Mouse (Mus musculus): ENCODE measurements around the gene Wfdc10.

Gene Wfdc10

GRCm38 (mm10) chr2:164655858-164656257 is at the start of gene Wfdc10:
Gene Wfdc10 (plus strand): TSS chr2:164656046.
- DNase-seq = peak; percentile 51

DNA sequence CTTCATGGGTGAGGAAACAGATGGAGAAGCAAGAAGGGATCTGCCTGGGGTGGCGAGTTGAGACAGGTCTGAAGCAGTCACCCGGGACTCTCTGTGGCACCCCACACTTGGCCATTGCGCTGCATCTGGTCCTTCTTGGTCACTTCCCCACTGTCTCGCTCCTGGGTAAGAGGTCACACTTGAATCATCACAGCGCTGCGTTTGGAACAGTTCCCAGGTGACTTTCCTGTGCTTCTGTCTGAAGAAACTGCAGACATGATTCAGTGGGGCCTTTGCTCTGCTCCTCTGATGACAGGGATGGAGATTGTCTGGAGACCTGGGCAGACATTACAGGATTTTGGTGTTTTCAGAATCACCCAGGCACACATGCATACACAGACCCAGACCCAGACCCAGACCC is 47.1 kb upstream of the Wfdc10 start:
- DNase-seq = no peak

GRCm38 (mm10) chr2:164613471-164613870 is 42.4 kb upstream of the Wfdc10 start, which contains the start of the genes Wfdc6b and Wfdc8:
Gene Wfdc6b (plus strand): TSS chr2:164613522.
Gene Wfdc8 (minus strand): TSS chr2:164613626.
- DNase-seq = peak; percentile 38

DNA sequence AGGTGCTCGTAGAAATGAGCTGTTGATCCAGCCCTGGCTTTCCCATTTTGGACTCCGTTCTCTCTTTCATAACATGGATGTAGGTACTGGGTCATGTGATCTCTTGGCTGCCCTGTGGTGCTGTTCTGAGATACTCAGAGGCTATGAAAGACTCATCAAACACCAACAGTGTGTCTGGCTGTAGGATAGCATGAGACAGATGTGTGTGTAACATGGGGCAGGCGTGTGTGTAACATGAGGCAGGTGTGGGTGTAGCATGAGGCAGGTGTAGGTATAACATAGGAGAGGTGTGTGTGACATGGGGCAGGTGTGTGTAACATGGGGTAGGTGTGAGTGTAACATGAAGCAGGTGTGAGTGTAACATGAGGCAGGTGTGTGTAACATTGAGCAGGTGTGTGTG is 40.5 kb upstream of the Wfdc10 start:
- DNase-seq = no peak

DNA sequence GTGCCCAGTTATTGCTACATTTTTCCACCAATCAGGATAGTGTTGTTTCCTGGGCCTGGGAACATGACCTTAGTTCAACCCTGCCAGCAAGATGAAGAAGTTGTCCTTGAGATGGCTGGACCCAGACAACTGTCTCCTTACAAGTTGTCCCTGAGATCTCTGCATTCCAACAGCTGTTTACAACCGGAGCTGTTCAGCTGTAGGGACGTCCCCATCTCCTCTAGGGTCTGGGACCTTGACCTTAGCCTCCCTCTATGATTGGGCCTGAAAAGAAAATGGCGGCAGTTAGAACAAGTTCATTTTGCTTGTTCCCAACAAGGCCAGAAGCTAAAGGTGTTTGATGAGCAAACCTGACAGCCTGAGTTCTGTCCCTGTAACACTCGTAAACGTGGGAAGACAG is 36.8 kb upstream of the Wfdc10 start:
- no peak for DNase-seq

- DNase-seq = no peak
Observed at GRCm38 (mm10) chr2:164621775-164622174, 34.1 kb upstream of the Wfdc10 start.

DNA sequence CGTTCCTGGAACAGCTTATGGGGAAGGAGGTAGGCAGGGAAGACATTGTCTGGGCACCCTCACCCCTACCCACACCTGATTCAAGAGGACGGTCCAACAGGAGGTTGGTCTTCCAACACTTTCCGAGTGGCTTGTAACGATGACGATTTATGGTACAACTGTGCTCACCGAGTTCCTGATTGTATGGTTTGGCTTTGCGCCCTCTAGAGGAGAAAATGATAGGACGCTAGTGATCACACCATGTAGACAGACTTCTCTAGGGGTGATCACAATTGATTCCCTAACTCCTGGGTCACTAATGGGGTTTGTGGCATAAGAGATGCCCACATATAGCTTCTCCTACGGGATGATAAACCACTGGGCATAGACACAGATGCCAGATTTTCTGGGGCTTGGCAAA is 20.6 kb upstream of the Wfdc10 start:
- no peak for DNase-seq

DNA sequence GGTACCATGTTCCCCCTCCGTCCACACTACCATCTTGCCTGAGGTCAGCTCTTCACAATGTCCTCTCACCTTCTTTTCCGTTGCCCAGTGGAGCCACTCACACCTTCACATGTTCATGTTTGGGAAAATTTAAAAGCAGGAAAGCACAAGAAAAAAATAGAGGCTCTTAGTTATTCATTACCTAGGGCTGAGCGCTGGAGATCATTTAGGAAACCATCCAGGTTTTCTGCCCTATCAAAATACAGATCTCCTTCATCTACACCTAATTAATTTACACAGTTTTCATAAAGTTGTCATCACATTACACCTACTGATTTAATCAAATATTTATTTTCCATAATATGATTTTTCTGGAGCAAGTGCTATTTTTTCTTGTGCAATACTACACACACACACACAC is 17.1 kb upstream of the Wfdc10 start, which contains the start of gene Wfdc16:
Gene Wfdc16 (minus strand): TSS at position 101 of the 400 bp plus-strand sequence.
- DNase-seq = no peak

DNA sequence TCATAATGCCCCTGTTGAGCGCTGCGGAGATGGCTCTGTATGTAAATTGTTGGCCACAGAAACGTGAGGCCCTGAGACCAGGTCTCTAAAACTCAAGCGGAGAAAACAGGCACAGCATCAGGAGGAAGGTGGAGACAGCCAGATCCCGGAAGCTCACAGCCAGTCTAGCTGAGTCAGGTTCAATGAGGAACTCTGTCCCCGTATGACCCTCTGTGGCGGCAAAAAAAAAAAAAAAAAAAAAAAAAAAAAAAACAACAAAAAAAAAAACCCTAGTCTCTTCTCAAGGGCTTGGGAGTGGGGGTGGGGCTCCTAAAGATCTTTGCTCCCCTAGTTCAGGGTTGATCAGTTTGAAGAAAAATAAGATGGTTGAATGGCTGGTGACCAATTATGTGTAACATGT is 14.7 kb upstream of the Wfdc10 start:
- DNase-seq = no peak

DNA sequence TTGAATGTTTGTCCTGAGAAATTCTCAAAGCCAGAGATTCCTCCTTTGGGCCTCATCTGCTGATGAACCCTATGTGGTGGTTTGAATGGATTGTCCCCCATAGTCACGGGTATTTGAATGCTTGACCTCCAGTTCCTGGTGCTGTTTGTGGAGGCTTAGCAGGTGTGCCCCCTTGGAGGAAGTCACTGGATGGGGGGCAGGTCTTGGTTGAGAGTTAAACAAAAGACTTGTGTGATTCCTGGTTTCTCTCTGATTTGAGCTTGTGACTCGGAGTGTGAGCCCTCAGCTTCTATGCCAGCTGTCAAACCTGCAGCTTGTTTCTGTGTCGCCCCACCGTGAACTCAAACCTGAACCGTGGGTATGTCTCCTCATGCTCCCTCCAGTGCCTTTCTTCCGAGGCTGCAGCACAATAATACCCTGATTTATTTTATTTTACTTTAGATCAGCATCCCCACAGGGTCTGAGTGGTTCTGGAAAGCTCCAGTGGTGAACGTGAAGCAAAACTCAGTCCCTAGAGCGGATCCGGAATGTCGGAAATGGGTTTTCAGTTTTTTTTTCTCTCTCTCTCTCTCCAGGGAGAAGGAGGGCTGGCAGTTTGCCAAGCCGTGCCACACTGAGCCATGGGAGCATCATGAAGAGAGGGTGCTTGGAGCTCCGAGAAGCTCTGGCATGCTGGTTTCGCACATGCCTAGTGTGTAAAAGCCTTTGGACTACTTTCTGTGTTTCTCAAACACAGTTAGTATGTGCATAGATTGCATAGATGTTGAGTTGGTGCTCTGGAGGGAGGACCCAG is 13.8 kb upstream of the Wfdc10 start:
- peak; percentile 55 for DNase-seq

DNA sequence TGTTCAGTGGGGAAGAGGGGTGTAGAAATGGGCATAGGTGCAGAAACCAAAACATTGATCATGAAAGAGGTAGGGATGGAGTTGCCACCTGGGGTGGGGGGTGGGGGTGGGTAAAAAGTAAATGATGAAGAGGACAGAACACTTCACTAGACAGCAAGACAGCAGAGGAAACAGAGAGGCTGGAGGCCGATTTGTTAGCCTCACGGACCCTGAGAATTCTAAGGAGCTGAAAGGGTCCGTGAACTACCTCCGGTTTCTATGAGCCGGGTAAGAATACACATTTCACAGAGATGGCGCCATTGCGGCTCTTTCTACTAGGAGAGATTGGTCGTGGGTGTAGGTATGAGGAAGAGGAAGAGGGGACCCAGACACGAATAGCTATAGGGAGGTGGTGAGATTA is 637 bp downstream of the Wfdc10 start, which contains the start of gene Wfdc9:
Gene Wfdc9 (minus strand): TSS at position 101 of the 400 bp plus-strand sequence.
- no peak for DNase-seq

DNA sequence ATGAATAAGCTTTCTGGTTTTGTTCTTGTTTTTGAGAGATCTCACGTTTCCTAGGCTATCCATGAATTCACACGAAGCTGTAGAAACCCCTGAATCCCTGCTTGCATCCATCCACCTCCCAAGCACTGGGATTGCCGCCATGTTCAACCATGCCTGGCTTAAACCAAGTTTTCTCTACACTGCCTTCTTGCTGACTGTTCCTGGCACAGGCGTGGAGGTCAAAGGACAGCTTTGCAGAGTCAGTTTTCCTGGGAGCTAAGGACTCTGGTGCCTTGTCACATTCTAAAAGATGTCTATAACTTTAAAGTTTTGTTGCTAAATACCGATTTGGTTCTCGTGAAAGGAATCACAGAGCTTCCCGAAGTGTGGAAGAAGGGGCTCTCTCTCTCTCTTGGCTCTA is 9.0 kb downstream of the Wfdc10 start:
- DNase-seq = no peak

DNA sequence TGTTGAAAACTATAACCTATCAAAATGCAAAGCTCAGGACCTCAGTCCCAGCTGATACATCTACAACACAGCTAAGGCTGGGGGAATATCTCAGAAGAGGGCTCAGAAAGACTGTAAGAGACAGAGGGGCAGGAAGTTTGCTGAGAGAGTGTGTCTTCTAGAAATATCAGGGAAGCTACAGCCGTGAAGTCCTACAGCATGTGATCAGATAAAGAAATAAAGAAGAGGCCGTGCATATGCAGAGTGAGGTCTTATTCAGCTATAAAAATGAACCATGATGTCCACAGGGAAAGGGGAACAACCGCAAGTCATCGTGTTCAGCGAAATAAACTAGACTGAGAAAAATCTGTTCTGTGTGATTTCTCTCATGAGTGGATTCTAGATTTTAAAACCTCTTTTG is 14.4 kb downstream of the Wfdc10 start:
- no peak for DNase-seq

DNA sequence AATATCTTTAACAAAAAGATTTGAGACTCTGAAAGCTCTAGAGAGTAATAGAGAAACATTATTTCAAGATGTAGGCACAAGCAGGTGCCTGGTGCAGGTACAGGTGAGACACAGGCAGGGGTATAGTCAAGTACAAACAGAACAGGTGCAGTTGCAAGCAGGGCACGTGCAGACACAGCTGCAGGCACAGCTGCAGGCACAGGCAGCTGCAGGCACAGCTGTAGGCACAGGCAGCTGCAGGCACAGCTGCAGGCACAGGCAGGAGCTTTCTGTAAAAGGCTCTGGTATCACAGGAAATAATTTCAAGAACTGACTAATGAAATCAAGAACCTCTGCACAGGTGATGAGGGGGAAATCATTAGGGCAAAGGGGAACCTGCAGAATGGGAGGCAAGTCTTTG is 15.1 kb downstream of the Wfdc10 start:
- DNase-seq = no peak

DNA sequence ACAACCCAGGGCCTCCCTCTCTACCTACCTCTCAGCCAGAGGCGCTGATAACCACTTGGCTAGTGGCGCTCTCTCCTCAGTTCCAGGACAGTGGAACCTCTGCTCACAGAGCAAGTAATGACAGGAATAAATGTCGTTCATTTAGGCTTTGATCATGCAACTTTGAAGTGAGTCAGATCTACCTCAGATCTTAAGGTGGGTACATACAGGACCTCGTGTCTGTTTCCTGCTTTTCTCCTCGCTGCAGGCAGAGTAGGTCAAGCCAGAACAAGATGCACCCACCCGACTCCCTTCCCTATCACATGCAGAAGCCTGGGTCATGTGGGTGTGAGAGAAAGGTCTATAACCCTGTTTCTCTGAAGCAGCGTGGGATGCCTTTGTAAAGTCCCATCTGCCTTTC is 18.1 kb downstream of the Wfdc10 start, which contains the start of gene Wfdc11:
Gene Wfdc11 (minus strand): TSS at position 101 of the 400 bp plus-strand sequence.
- DNase-seq = no peak

DNA sequence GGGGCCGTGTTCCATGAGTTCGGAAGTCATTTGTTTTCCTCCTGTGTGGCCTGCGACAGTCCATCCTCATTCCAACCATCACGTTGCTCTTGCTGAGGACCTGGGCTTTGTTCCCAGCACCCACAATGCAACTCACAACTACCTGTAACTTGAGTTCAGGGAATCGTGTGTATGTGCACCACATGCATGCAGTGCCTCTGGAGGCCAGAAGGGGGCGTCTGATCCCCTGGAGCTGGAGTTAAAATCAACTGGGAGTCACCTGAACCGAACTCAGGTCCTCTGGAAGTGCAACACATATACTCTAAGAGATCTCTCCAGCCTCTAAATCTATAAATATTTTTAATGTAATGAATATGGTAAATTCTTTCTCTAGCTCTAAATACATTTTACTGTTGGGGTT is 20.3 kb downstream of the Wfdc10 start:
- no peak for DNase-seq

DNA sequence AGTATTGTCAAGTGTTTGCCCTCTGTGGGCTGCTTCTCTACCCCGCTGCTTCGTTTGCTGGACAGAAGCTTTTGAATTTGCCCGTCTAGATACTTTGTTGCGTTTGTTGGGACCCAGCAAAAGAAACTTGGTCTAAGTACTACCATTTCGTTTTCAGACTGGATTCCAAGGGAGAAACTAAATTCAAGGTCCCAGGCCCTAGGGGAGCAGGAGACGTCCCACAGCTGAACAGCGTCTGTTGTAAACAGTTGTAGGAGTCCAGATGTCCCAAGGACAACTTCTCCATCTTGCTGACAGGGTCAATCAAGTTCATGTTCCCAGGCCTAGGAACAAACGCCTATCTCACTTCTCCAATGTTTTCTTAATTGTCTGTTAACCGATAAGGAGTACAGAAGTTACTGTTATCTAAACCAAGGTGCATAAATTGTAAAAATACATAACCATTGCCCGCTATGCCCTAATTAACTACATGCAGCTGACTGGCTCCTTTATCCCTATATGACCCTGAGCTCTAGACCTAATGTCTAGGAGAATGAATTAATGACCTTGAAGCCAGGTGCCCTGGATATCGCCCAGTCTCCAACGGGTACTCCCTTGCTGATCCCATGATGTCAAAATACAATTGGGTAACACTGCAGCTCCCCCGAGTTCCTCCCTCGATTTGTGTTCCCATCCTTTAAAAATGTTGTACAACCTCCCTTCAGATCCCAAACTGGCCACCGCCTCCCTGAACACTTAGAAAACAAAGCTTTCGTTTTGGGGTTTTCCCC is 21.3 kb downstream of the Wfdc10 start:
- DNase-seq = no peak

DNA sequence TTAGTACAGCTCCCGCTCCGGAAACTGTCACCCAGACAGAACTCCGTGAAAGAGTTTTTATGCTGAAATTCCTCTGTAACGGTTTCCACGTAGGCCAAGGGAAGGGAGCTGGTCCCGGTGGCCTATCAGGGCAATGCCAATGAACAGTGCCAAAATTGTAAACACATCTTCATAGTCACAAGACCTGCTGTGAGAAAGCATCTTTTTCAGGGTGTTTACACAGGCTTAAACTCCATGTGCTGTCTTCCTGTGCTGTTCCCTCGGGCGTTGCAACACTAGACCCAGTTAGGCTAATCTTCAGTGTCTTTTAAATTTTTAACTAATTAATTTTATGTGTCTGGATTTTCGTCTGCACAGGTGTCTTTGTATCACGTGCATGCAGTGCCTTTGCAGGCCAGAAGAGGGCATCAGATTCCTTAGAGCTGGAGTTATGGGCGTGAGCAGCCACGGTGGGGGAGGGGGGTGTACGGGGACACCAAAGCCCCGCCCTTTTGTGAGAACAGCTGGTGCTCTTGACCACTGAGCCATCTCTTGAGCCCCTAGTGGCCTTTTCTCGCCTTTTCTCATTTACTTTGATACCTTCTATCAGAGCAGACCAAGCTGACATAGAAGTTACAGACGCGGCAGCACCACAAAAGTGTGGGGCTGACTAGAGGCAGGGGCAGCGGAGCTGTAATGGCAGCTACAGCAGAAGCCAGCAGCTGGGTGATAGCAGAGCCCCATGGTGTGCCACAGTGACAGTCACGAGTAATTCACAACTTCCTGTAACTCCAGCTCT is 23.2 kb downstream of the Wfdc10 start:
- DNase-seq = peak; percentile 66

DNA sequence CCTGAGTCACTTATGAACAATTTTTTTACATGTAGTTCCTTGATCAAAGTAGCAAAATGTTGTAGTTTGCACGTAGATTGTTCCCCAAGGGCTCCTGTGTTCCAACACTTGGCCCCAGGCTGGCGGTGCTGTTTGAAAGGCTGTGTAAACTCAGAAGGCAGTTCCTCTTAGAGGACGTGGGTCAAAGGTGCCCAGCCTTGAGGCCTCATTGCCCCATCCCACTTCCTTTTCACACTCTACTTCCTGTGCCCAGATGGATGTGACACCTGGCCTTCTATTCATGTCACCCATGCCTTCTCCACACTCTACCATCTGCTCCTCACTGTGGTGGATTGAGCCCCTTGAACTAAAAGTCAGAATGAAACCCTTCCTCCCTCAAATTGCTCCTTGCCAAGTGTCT is 24.1 kb downstream of the Wfdc10 start:
- DNase-seq = no peak

DNA sequence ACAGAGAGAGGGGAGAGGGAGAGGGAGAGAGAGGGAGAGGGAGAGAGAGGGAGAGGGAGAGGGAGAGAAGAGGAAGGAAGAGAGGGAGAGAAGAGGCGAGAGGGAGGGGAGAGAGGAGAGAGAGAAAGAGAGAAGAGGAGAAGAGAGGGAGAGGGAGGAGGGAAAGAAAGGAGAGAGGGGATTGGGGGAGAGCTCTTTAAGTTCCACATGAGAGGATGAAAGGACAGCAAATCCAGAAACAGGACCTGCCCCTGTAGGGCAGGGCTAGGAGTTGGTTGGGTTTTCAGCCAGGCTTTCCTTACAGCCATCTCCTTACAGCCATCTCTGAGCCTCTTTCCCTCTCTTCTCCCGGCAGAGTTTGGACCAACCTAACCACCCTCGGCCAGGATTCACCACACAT is 29.0 kb downstream of the Wfdc10 start, which contains the start of gene Wfdc13:
Gene Wfdc13 (plus strand): TSS at position 301 of the 400 bp plus-strand sequence.
- no peak for DNase-seq

DNA sequence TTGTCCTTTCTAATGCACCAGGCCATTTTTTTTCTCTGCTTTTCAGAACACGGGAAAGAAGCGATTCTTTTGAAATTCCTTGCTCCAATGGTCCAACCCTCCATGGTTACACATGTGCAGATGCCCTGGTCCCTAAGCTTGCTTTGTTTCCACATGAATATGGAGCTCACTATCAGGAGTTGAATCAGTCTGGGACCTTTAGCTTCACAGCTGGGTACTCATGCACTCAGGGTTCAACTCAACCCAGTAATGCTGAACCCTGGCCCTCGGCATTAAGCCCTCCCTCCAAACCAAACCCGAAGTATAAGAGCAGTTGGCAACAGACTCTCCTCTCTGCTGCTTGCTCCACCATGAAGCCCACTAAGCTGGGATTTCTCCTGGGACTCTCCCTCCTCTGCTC is 42.4 kb downstream of the Wfdc10 start, which contains the start of gene Spint4:
Gene Spint4 (plus strand): TSS at position 301 of the 400 bp plus-strand sequence.
- DNase-seq = no peak

DNA sequence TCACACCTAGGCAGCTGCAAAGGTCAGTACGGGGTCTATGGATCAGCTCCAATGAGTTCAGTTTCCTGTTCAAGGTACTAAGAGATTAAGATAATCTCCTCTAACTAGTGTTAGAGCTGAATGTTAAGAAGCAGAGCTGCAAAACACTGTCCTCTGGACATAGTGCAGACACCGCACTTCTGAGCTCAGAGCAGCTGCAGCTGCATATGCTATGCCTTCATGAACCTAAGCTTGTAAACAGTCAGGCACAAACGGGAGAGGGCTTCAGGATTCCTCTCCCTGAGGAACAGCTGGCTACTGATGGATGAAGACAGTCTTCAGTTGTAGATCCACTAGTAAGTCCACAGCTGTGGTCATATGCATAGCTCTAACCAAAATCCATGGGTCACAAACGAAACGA is 45.1 kb downstream of the Wfdc10 start:
- no peak for DNase-seq

DNA sequence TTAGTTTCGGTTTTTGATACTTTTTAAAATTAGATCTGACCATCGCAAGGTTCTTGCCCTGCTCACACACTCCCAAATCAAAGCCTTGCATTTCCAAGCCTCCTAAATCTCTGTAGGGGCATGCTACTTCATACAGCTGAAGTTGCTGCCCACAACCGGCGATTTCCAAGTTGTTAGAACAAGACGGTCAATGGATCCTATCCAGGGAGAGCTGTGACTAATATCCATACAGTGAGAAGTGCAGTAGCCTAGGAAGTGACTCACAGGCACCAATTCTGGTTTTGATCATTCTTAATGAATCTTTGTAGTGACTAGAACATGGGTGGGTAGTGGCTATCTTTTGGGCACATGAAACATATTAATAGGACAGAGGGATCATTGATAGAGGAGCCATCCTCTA is 45.9 kb downstream of the Wfdc10 start:
- no peak for DNase-seq
